Mouse (Mus musculus): ENCODE measurements around the gene Chat.

The Chat gene

GRCm38 (mm10) chr14:32465889-32466288 lies at the start of gene Chat:
Chat (minus strand) TSS chr14:32465989.
- no peak for DNase-seq (ENCODE audit: low read depth, low spot score)

- DNase-seq (ENCODE audit: low read depth, low spot score): peak; percentile 97
Measured at GRCm38 (mm10) chr14:32513336-32514032, 47.7 kb upstream of the Chat start, which contains the start of gene Ercc6. Ercc6 (plus strand) TSS chr14:32513521.

DNA sequence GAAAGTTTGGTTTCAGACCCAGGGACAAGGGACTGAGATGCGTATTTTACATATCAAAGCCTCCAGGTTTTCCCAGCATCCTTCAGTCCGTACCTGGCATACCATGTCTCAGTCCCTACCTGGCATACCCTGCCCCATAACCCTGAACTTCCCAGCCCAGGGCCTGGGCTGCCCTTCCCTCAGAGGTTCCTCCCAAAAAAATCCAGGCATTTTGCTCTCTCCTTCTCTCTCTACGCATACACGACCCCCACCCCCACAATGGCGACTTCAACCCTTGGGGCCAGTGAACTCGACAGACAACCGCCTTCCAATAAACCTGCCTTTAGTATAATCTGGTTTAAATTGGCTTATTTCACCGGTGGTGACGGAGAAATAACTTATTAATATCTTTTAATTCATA lies 47.1 kb upstream of the Chat start:
- no peak for DNase-seq (ENCODE audit: low read depth, low spot score)

- no peak for DNase-seq (ENCODE audit: low read depth, low spot score)
Measured at GRCm38 (mm10) chr14:32509443-32509961, 43.7 kb upstream of the Chat start.

DNA sequence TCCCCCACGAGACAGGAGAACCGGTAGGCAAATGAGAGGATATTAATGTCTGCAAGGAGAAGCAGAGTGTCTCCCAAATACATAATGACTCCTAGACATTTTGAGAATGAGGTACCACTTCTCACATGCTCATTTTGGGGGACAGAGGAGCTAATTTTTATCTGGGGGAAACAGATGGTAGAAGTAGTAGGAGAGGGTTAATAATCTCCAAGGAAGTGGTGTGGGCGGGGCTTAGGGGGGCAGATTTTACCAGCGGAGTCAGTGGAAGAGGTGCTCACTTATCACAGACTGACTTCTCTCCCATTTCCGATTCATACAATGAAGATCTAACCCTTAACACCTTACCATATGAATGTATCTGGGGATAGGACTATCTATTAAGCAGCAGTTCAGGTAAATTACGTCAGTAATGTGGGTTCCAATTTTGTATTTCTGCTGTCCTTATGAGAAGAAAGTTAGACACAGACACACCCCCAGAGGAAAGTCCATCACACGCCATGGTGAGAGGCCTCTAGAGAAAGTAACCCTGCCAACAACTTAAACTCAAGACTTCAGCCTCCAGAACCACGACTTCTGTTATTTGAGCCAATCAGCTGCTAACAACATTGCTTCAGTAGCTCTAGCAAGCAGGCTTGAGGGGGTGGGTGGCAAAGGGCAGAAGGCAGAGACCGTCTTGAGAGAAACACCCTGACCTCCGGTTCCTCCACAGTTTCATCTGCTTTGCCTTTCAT lies 42.5 kb upstream of the Chat start:
- no peak for DNase-seq (ENCODE audit: low read depth, low spot score)

- no peak for DNase-seq (ENCODE audit: low read depth, low spot score)
Measured at GRCm38 (mm10) chr14:32507216-32507615, 41.4 kb upstream of the Chat start.

- DNase-seq (ENCODE audit: low read depth, low spot score): no peak
Measured at GRCm38 (mm10) chr14:32506329-32506728, 40.5 kb upstream of the Chat start.

DNA sequence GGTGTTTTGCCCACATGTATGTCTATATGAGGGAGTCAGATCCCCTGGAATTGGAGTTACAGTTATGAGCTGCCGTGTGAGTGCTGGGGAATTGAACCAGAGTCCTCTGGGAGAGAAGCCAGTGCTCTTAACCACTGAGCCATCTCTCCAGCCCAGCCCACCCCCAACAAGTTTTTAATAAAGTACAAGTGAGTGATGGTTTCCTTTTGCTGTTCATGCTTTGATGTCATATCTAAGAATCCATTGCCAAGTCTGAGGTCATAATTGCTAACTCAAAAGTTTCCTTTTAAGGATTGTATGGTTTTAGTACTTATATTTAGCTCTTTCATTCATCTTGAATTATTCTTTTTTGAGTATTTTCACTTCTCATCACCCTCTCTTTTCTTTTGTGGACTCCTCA lies 38.1 kb upstream of the Chat start:
- DNase-seq (ENCODE audit: low read depth, low spot score): no peak

GRCm38 (mm10) chr14:32502764-32503688 lies 37.2 kb upstream of the Chat start:
- no peak for DNase-seq (ENCODE audit: low read depth, low spot score)

GRCm38 (mm10) chr14:32501303-32501702 lies 35.5 kb upstream of the Chat start:
- DNase-seq (ENCODE audit: low read depth, low spot score): no peak

DNA sequence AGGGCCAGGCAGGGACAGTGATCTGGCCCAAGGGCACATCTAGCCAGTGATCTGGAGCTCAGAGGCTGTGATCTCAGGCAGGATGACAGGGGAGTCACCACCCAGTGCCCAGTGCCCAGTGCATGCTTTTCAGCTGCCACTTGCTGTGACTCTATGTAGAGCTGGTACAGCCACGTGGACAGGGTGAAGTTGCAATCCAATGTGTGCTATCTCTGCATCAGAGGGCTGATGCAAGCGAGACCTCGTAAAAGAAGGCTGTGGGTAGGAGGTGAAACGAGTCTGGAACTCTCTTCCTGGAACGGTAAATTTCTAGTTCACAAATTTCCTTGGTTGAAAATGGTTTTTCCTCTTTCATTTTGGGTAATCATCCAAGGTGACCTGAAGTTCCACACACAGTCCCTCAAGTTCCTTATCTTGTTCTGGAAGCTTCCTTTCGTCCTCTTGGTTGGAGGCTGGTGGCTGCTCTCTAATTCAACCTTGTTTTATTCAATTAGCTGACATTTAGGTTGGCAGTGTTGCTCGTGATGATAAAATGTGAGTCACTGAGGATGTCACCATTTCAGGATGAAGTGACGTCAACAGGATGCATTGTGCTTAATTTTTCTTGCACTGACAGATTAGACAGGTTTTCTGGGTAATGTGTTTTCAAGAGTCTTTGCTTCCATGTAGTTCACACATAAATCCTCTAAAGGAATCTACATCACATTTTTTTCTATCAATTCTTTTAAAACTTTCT lies 30.5 kb upstream of the Chat start:
- DNase-seq (ENCODE audit: low read depth, low spot score): no peak

GRCm38 (mm10) chr14:32492521-32492920 lies 26.7 kb upstream of the Chat start:
- DNase-seq (ENCODE audit: low read depth, low spot score): no peak

DNA sequence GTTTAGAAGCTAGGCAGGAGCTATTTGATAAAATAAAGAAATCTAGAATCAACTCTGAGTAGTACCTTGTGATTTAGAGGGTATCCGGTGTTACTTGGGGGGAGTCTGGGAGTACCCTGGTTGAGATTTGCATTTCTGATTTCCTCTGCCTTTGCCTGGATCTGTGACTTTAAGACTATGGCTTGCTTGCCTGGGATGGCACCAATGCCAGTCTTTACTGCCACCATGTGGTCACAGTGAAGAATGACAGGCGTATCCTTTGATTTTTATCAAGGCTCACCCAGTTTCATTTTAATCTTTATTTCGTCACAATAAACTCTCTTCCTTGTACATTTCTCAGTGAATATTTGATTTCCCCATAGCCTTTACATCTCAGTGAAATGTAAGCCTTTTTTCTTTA lies 16.3 kb upstream of the Chat start:
- peak; percentile 62 for DNase-seq (ENCODE audit: low read depth, low spot score)

- DNase-seq (ENCODE audit: low read depth, low spot score): no peak
Measured at GRCm38 (mm10) chr14:32477581-32477980, 11.8 kb upstream of the Chat start.

DNA sequence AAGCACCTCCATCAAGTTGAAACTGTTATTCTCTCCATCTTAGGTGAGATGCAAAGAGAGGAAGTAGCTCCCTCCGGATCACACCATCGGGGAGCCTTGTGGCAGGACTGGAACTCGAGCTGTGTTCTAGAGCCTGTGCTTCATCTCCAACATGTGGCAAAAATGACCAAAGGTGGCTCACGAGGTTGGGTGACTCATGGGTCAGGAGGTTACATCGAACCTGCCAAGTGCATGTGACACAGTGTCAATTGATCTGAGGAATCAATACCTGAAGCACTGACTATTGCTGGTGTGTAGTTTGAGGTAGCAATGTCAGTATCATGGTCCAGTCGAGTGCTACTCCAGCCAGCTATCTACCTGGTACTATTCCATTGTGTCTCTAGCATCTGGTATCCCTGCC lies 10.8 kb upstream of the Chat start:
- no peak for DNase-seq (ENCODE audit: low read depth, low spot score)

- peak; percentile 64 for DNase-seq (ENCODE audit: low read depth, low spot score)
Measured at GRCm38 (mm10) chr14:32472996-32473395, 7.2 kb upstream of the Chat start.

GRCm38 (mm10) chr14:32467606-32468005 lies 1.8 kb upstream of the Chat start:
- DNase-seq (ENCODE audit: low read depth, low spot score): peak; percentile 67

- DNase-seq (ENCODE audit: low read depth, low spot score): no peak
Measured at GRCm38 (mm10) chr14:32465506-32465870, 301 bp downstream of the Chat start.

- DNase-seq (ENCODE audit: low read depth, low spot score): no peak
Measured at GRCm38 (mm10) chr14:32464601-32465505, 936 bp downstream of the Chat start, which contains the start of gene Slc18a3. Slc18a3 (minus strand) TSS chr14:32464850.
